Mouse (Mus musculus) regulatory T cell (primary cell): ENCODE measurements around the gene Btbd1.

Source experiments
- in situ Hi-C: fragments of 300-600 bp; cut with MboI, MseI; formaldehyde crosslinking; loops from one replicate; pipeline ENCODE4 v1.15.1; 2025; ENCODE audit warnings: high pct_unique_total_duplicates

The Btbd1 gene

DNA sequence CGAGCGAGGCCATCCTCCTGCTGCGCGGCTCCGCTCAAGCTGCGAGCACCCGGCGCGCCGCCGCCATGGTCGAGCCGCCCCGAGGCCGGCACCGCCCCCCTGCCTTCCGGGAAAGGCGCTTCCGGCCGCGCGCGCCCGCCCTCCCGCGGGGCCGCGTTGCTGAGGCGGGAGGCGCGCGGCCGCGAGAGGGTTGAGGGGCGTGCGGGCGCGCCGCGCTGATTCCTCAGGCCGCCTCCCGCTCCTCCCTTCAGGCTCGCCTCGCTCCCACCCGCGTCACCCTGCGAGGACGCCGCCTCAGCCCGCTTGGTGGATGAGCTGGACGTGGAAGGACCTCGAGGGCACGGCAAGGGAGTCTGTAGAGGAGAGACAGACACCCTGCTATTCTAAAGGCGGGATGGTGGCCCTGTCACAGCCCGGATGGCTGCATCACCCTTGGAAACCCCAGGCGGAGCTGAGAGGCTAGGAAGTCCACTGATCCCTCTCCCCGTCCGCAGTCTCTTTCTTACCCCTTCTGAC, at the start of gene Btbd1:
Gene Btbd1 (minus strand): TSS at position 53 of the 516 bp plus-strand sequence.
- in situ Hi-C loops: no loop called here

DNA sequence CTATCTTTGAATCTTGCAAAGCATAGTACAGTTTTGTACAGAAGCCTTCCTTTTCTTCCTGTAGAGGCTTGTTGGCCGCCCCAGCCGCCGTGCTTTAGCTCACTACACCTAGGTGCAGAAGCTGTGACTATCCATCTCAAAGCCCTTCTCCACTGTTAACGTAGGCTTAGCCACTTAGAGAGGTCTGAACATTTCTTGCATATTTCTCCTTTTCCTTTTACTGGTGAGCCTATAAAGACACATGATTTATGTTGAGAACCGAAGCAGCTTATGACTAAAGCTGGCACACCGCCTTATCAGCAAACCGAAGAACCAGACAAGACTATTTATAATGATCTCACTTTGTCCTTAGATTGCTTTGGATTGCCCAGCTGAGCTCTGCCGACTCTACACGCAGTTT, 46.1 kb upstream of the Btbd1 start:
- in situ Hi-C loops: no loop called here

DNA sequence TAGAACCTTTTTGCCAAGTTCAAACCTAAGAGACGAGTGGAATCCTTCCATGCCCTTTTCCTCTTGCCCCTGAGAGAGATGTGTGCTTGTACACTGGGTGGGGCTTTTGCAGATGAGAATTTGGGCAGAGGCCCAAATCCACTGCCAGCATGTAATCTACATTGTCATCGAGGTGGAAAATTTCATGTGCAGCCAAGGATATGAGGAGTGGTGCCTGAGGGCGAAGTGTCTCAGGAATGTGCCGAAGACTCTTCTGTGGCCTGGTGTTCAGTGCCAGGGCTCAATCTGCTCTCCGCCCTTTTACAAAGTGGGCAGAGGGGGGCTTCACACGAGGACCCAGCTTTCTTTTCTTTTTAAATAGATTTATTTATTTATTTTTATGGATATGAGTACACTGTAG, 45.4 kb upstream of the Btbd1 start:
- in situ Hi-C loops: no loop called here

DNA sequence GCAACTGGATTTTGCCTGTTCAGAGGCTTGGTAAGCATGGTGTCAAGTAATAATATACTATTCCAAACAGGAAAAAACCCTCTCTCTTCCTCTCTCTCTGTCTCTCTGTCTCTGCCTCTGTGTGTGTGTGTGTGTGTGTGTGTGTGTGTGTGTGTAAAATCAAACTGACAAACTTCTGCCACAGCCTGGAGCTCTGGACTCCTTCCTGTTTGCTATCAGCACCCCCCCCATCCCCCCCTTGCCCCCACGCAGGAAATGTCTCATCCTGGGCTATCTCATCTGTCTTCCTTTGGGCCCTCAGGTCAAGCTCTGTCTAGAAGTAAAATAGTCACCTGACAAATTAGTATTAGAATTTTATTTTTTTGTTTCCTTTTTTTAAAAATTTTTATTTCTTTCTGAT, 44.6 kb upstream of the Btbd1 start:
- in situ Hi-C loops: no loop called here

DNA sequence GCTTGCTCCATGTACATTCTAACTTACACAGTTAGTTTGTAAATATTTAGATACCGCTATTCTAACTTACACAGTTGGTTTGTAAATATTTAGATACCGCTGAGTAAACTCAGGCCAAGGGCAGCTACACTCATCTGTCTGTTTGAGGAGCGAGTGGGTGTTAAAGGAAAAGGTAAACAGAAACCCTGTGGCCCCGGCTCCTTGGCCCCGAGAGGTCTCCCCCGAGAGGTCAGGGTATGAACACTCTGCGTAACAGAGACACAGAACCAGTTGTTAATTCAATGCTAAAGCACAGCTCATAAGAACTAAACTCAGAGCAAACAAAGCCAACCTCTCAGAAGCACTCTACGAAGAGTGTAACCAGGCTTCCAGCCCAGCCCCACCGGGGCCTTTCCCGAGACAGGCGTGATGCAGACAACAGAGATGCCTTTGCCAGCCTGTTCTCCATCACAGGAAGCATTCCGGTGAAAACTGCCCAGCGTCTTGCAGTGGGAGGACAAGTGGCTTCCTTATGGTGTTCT, 43.3 kb upstream of the Btbd1 start:
- in situ Hi-C loops: no loop called here

DNA sequence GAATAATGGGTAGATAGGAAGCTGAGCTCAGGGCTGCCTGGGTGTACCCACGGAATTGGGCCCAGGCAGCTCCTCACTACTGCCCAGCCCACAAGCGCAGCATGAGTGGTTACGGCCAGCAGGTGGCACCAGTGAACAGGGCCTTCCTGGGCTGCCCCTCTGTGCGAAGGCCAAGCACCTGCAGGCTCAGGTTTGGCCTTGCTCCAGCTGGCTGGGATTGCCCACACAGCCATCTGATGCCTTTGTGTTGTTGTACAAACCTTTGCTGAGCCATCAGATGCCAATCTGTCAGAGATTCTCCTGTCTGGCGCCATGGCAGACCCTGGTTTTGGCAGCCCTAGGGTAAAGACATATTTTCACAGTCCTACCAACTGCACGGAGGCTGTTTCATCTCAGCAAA, 38.9 kb upstream of the Btbd1 start:
- in situ Hi-C loops: no loop called here

DNA sequence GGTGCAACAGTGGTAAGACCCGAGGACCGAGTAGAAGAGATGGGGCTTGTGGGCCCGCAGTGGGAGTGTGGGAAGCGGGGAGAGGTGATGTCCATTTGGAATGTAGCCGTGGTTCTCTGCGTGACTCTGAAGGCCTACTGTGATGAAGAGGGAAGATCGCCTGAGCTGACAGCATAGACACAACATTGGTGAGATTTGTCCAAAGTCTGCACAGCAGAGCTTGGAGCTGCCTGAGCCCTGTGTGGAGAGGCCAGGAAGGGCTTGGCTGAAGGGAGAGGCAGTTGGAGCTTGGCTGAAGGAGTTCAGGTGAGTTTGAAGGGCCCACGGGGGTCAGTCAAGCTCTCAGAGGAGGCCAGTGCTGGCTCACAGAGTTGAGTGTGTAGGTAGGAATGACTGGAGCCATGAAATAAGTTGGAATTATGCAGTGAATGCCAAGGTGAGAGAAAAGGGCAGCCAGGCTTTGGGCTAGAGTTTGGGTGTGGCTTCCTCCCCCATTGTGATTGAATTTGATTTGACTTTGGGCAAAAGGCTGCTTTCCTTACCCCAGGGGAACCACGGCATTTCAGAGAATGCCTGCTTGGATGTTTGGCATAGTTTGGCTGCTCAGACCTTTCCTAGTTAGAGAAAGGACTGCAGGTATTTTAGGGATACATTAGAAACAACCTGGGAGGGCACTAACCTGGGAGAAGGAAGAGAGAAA, 38.1 kb upstream of the Btbd1 start:
- in situ Hi-C loops: no loop called here

DNA sequence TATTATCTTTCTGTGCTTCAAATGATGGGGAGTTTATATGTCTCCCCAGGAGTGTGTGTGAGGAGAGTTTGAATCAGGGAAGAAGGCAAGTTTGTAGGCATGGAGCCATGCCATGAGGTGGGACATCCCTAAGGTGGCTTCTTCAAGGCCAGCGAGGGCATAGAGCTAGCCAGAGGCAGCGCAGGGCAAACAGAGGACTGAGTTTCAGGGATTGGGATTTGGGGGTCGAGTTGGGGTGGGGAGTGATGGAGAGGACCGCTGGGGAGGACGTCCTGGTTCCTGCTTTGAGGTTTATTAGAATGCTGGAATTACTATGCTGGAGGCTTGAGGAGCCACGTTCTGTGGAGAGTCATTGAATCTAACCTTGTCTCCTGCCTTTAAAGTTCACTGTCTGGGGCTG, 36.7 kb upstream of the Btbd1 start:
- in situ Hi-C loops: no loop called here

DNA sequence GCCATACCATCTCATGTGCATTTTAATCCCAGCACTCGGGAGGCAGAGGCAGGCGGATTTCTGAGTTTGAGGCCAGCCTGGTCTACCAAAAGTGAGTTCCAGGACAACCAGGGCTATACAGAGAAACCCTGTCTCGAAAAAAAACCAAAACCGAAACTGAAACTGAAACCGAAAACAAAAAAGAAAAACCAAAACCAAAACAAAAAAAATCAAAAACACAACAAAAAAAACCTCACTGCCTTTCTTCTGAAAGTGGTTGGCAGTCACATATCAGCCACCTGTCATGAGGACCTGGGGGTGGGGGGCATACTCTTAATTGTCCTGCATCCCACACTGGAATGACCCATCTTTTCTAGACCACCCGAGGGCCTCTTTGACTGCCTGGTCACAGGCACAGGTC, 35.3 kb upstream of the Btbd1 start:
- in situ Hi-C loops: loop anchor here (5.0 kb wide), 1 partner anchor 63 kb away; no protein-coding TSS in a partner anchor

DNA sequence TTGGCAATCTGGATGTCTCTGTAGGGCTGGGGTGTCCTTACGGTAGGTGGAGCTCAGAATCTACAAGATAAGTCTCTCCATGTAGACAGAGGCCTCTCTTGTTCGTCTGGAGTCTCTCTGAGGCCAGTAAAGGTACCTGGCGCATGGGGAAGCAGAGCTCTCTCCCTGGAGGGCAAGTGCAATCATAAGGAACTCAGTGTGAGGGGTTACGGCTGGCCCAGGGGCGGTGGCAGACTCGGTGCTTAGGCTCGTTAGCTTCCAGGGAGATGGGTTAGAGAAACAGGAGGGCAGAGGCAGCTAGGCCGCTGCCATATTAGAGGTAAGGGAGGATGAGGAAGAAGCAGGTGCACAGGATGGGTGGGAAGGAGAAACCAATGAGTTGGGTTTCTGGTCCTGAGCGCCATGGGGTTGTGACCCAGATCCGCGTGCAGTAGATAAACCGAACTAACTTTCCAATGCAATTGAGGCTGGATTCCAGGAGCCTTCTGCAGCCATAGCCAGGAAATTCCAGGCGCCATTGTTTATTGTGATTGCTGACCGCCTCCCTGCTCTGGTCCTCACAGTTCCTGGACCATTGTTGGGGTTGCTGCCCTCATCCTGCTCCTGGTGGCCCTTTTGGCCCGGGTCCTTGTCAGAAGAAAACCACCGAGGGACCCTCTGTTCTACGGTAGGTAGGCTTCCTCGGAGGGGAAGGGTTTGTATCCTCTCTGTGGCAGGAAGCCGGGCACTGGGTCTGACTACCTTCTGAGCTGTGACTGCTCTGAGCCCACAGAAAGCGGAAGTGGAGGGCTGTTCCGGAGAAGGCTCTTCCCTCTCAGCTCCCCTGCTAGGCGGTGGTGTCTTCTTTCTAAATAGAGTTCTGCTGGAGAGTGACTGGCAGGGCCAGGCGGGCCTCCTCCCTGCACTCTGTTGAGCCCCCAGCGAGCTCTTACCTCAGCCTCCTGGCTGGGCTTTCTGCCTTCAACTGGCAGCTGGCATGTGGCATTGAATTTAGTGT, 33.7 kb upstream of the Btbd1 start:
- in situ Hi-C loops: loop anchor here (5.0 kb wide), 1 partner anchor 64 kb away; no protein-coding TSS in a partner anchor

DNA sequence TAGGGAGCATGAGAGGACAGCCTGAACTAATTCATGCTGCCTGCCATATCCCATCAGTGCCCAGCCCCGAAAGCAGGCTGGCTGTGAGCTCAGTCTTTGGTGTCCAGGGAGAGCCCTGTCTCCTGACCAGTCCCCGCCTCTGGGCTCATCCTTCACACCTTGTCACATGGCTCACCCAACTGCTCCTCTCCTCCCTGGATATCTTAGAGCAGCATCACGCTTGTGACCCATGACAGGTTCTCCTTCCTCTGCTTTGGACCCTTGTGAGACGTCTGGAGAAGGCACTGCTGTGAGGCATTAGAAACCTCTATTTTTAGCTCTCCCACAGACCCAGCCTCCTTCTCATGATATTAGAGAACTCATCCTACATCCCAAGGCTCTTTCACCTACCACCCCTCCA, 32.7 kb upstream of the Btbd1 start:
- in situ Hi-C loops: loop anchor here (5.0 kb wide), 1 partner anchor 65 kb away; no protein-coding TSS in a partner anchor

DNA sequence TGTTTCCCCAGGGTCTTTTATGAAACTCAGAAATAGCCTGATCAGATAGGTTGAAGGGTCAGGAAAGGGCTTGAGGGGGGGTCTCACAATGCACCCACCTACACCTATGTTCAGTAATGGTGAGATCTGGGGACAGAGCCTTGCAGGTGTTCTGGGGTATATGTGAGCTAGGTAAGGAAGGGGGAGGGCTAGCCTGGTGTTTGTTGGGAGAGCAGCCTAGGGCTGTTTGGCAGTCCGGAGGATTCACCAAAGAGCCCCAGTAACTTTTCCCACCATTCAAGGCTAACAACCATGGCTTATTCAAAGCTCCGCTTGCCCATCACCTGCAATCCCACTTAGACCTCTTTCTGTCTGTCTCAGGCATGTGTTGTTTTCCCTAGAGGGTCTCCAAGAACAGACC, 32.2 kb upstream of the Btbd1 start:
- in situ Hi-C loops: loop anchor here (5.0 kb wide), 1 partner anchor 66 kb away; no protein-coding TSS in a partner anchor

DNA sequence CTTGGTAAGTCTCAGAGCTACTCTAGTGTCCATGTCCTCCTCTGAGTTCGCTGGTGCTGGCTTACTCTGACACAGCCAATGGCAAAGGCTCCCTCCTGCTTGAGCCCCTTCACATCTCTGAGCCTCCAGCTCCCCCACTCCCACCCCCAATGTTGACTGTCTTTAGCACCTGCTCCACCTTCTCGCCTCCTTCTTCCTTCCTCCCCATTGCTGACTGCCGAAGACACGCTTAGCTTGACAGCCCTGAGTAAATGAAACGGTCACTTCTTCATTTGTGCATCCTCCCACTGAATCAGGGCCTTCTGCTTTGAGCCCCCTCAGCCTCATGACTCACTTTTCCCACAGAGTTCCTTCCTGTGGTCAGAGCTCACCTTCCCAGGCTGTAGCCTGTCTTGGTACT, 31.8 kb upstream of the Btbd1 start:
- in situ Hi-C loops: loop anchor here (5.0 kb wide), 1 partner anchor 66 kb away; no protein-coding TSS in a partner anchor

DNA sequence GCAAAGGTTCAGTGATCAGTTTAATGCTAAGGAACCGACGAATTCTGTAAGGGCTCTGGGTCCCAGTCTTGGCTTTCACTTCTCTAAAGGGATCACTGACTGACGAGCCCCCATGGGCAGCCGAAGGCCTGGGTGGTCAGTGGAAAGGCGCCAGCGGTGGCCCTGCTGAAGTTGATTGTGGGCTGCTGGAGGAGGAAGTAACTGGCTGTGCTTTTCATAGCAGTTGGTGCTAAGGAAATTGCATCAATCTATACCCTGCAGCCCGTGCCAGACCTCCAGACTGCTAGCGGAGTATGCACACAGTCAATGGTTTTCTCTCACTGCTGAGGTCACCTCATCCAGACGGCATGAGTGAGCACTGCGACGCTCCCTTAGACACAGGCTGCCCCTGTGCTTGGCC, 30.8 kb upstream of the Btbd1 start:
- in situ Hi-C loops: loop anchor here (5.0 kb wide), 1 partner anchor 67 kb away; no protein-coding TSS in a partner anchor

DNA sequence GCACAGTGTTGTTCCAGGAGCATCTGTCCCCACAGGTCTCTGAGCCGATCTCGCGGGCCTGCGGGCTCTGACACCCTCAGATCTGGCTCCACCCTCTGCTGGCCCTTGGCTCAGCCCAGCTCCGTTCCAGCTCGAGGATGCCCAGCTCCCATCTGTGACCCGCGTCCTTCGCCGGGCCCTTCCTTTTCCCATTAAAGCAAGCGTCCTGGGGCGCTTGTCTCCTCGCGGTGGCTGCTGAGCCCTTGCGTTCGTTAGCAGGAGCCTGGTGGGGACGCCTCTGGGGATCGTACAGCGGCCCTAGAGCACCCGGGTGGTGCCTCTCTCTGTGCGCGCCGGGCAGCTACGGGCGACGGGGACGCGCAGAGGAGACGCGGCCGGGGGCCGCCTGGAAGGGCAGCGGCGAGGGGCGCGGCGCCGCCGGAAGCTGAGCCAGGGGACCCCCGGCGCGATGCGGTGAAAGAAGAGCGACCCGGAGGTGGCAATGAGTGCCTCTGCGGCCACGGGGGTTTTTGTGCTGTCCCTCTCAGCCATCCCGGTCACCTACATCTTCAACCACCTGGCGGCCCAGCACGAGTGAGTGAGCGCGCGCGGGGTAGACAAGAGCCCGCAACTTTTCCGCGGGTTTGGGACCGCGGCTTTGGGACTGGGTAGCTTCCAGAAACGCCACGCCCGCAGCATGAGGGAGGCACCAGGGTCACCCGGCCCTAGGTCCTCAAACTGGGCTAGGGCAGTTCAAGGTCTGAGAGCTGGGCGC, 29.9 kb upstream of the Btbd1 start, which contains the start of gene Tm6sf1:
Gene Tm6sf1 (plus strand): TSS at position 34 of the 754 bp plus-strand sequence.
- in situ Hi-C loops: no loop called here

DNA sequence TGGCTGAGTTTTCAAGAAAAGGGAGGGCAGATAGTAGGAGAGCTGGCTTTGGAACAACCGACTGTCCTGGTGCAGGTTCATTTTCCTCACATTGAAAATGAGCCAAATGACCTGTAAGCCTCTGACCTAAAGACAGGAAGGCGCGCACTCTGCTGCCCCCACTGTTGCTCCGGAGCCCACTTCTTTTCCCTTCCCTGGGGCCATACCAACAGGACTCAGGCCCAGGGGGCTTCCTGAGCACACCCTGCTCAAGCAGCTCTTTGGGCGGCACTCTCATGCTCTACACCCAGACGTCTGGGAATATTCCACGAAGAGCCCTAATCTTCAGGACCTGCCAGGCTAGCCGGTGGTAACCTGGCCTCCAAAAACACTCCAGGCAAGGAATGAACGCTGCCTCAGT, 29.0 kb upstream of the Btbd1 start:
- in situ Hi-C loops: no loop called here

DNA sequence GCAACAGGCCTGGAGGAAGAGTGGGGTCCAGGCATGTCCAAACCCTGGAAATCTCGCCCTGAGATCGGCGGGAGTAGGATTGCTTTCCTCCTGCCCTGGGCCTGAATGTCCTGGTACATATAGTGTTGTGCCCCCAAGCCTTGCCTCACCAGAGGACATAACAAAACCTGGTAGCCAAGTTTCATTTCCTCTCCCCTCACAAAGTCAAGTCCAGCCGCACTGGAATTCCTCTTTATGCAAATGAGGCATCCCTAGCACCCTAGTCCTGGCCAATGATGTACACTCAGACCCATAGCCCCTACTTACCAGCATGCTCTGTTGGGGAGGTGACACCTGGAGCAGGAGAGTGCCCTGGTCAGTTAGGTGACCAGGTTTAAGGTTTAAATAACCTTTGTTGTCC, 27.0 kb upstream of the Btbd1 start:
- in situ Hi-C loops: no loop called here

DNA sequence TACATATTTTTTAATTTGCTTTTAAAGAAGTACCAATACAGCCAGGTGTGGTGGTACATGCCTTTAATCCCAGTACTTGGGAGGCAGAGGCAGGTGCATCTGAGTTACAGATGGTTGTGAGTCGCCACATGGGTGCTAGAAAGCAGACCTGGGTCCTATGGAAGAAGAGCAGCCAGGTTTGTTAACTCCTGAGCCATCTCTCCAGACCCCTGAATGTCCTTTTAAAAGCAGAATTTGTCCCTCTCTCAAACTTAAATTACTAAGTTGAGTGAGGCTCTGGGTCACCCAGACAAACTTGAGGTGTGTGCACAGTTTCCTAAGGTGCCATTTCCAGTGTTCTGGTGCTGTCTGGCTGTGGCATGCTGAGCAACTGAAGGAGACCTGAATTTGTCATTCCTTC, 26.5 kb upstream of the Btbd1 start, which contains the start of gene Gm10160:
Gene Gm10160 (minus strand): TSS at position 101 of the 400 bp plus-strand sequence.
- in situ Hi-C loops: no loop called here

DNA sequence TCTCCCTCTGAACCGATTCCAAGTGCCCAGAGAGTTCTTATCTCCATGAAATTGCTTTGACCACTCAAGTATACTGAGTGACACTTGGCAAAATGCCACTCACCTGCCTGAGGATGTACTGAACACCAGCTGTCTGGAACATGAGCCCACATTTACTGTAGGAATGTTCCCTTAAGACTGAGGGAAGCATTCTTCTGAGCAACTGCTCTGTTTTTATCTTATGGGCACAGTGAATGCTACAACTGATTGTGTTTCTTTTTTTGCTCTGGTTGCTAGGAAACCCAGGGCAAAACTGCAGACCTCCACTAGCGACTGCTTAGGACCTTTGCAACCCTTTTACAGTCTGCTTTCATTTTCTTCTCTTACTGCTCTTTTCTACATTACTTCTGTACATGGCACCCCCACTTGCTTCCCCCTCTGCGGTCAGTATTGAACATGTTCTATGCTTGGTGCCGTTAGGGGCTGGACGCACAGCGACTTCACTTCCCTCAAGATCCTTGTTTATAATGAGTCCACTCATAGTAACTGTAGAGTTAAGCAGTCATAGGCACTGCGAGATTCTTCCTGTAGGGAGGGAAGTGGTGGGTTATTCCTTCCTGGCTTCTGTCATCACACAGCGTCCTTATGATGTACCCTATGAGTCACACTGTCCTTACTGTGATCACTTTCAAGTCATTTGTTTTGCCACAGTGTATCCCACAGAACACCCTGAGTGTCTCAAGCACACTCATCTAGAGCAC, 25.5 kb upstream of the Btbd1 start:
- in situ Hi-C loops: no loop called here

DNA sequence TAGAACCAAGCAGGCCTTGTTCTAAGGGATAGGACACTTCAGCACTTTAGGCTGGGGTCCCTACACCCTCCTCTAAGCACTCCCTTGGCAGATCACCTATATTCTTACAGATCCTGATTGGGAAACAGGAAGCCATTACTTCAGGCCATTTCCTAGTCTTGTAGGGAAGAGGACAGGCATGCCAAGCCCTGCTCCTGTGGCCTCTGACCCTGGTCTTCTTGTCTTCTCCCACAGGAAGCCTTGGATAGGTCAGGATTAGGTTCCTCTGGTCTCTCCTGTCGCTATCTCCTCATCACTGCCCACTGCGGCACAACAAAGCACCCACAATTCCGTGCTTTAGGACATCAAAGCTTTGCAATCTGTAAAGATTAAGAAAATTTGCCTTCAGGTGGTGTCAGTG, 22.5 kb upstream of the Btbd1 start:
- in situ Hi-C loops: no loop called here
